Mouse (Mus musculus) hindbrain, embryonic 13.5 days (tissue): ENCODE data around the gene Dapk1. TPM values are rescaled to one million over a fixed set of nuclear protein-coding genes. Genes with fewer than 3 reads are reported as not detected.

Source experiments
- ATAC-seq: fragments of 200-750 bp; cut with Nextera tagmentation; 2 replicates; pipeline ENCODE4 v1.8.0; 2017; ENCODE audit warnings: moderate TSS enrichment; ENCODE audit not compliant: low FRiP score
- H3K27ac ChIP-seq: fragments of 300-500 bp; sonication (generic); 2 replicates; pipeline ENCODE4 v1.5.1; 2015; ENCODE audit warnings: inconsistent platforms, mild to moderate bottlenecking, moderate library complexity
- H3K27me3 ChIP-seq: fragments of 300-500 bp; sonication (generic); 2 replicates; pipeline ENCODE4 v1.6.1; 2015; ENCODE audit warnings: mild to moderate bottlenecking, inconsistent platforms
- H3K36me3 ChIP-seq: fragments of 300-500 bp; sonication (generic); 2 replicates; pipeline ENCODE4 v1.6.1; 2015; ENCODE audit warnings: mild to moderate bottlenecking, inconsistent platforms
- H3K4me1 ChIP-seq: fragments of 300-500 bp; sonication (generic); replicated peaks from 2 replicates; pipeline ENCODE4 v1.6.1; 2015; ENCODE audit warnings: inconsistent platforms
- H3K4me2 ChIP-seq: fragments of 300-500 bp; sonication (generic); 2 replicates; pipeline ENCODE4 v1.6.1; 2015; ENCODE audit warnings: inconsistent platforms, mild to moderate bottlenecking, moderate library complexity
- H3K4me3 ChIP-seq: fragments of 300-500 bp; sonication (generic); 2 replicates; pipeline ENCODE4 v1.5.1; 2015; ENCODE audit warnings: mild to moderate bottlenecking, inconsistent platforms
- H3K9ac ChIP-seq: fragments of 300-500 bp; sonication (generic); 2 replicates; pipeline ENCODE4 v1.6.1; 2015; ENCODE audit warnings: mild to moderate bottlenecking, inconsistent platforms
- H3K9me3 ChIP-seq: fragments of 300-500 bp; sonication (generic); 2 replicates; pipeline ENCODE4 v1.6.1; 2016; ENCODE audit warnings: inconsistent platforms
- WGBS: fragments of 180-500 bp; shearing (Covaris S2); methylation state at CpG from one replicate; pipeline ENCODE4 v1.1.7; 2015; 5-methylcytosine and 5-hydroxymethylcytosine counted together
- polyA plus RNA-seq: library from polyadenylated mRNA; unstranded; fragments of >200 nt; fragmentation: Nextera tagmentation; extraction: Ambion mirVana; gene quantifications from 2 replicates; pipeline ENCODE4 v1.2.1, GENCODE M21; 2015

Gene Dapk1
- polyA plus RNA-seq, 1 experiment from 2014 or later: 37.9 TPM

GRCm38 (mm10) chr13:60648350-60648749 lies 46.6 kb downstream of the Dapk1 start:
- peaks cover 3% of the 10 kb centered on the region; the same call in 1 of the 2 replicates for H3K36me3 ChIP-seq
- H3K27ac ChIP-seq: no peak overlapping the region
- no peak for ATAC-seq
- no peak overlapping the region for H3K9ac ChIP-seq
- no peaks in the 10 kb centered on the region for H3K27me3 ChIP-seq
- no peaks in the 10 kb centered on the region for H3K9me3 ChIP-seq
- peaks cover 11% of the 10 kb centered on the region for H3K4me1 ChIP-seq
- no peak overlapping the region for H3K4me3 ChIP-seq
- 94% methylated on average over 5 of the region's 5 CpGs for WGBS
- H3K4me2 ChIP-seq: no peak overlapping the region

- Histone ChIP-seq H3K9me3 (no peaks in the 10 kb centered on the region), H3K27ac (no peak overlapping the region), H3K4me1 (no peaks in the 10 kb centered on the region), H3K4me3 (no peak overlapping the region), H3K27me3 (no peaks in the 10 kb centered on the region), H3K4me2 (no peak overlapping the region), H3K9ac (no peak overlapping the region), H3K36me3 (peaks cover 3% of the 10 kb centered on the region; the same call in 1 of the 2 replicates)
- no peak for ATAC-seq
- 78% methylated on average over 11 of the region's 11 CpGs for WGBS
These were observed 48.3 kb downstream of the Dapk1 start for GRCm38 (mm10) chr13:60650000-60650399.

GRCm38 (mm10) chr13:60654017-60654565 lies 52.3 kb downstream of the Dapk1 start:
- WGBS: 85% methylated on average over 2 of the region's 2 CpGs
- Histone ChIP-seq H3K9me3 (no peaks in the 10 kb centered on the region), H3K27ac (no peak overlapping the region), H3K36me3 (peaks cover 1% of the 10 kb centered on the region; the same call in 1 of the 2 replicates), H3K4me1 (0 out of 2 replicates have a peak, but pooled peaks cover under 1% of the 10 kb centered on the region), H3K27me3 (no peaks in the 10 kb centered on the region), H3K4me3 (no peak overlapping the region), H3K4me2 (no peak overlapping the region), H3K9ac (no peak overlapping the region)
- ATAC-seq: no peak

- Histone ChIP-seq H3K4me3 (no peak overlapping the region), H3K9ac (no peak overlapping the region), H3K4me2 (no peak overlapping the region), H3K4me1 (peaks cover 11% of the 10 kb centered on the region; the same call in 1 of the 2 replicates), H3K36me3 (peaks cover 3% of the 10 kb centered on the region; the same call in 1 of the 2 replicates), H3K27ac (no peak overlapping the region), H3K9me3 (no peaks in the 10 kb centered on the region), H3K27me3 (no peaks in the 10 kb centered on the region)
- 89% methylated on average over 3 of the region's 3 CpGs for WGBS
- no peak for ATAC-seq
These were observed 53.5 kb downstream of the Dapk1 start for GRCm38 (mm10) chr13:60655246-60655645.

GRCm38 (mm10) chr13:60659600-60659999 lies 57.9 kb downstream of the Dapk1 start:
- Histone ChIP-seq H3K4me3 (no peak overlapping the region), H3K27me3 (no peaks in the 10 kb centered on the region), H3K4me1 (peaks cover 24% of the 10 kb centered on the region), H3K36me3 (peaks cover 3% of the 10 kb centered on the region; the same call in 1 of the 2 replicates), H3K9me3 (no peaks in the 10 kb centered on the region), H3K27ac (no peak overlapping the region), H3K4me2 (no peak overlapping the region), H3K9ac (no peak overlapping the region)
- WGBS: 65% methylated on average over 1 of the region's 1 CpGs
- ATAC-seq: no peak

- Histone ChIP-seq H3K9me3 (no peaks in the 10 kb centered on the region), H3K4me2 (no peak overlapping the region), H3K4me3 (no peak overlapping the region), H3K36me3 (peaks cover 3% of the 10 kb centered on the region; the same call in 1 of the 2 replicates), H3K27ac (0 out of 2 replicates have a peak overlapping the region, but pooled peaks have one; percentile 30), H3K27me3 (no peaks in the 10 kb centered on the region), H3K9ac (no peak overlapping the region), H3K4me1 (peaks cover 24% of the 10 kb centered on the region)
- 69% methylated on average over 2 of the region's 2 CpGs for WGBS
- ATAC-seq: no peak
These were observed 58.3 kb downstream of the Dapk1 start for GRCm38 (mm10) chr13:60660056-60660455.

- WGBS: 79% methylated on average over 9 of the region's 9 CpGs
- Histone ChIP-seq H3K4me1 (peaks cover 24% of the 10 kb centered on the region), H3K36me3 (peaks cover 3% of the 10 kb centered on the region; the same call in 1 of the 2 replicates), H3K4me2 (no peak overlapping the region), H3K27ac (no peak overlapping the region; the same call in 1 of the 2 replicates), H3K27me3 (no peaks in the 10 kb centered on the region), H3K4me3 (no peak overlapping the region), H3K9me3 (no peaks in the 10 kb centered on the region), H3K9ac (no peak overlapping the region)
- ATAC-seq: no peak
These were observed 59.0 kb downstream of the Dapk1 start for GRCm38 (mm10) chr13:60660711-60661261.

- 94% methylated on average over 8 of the region's 8 CpGs for WGBS
- Histone ChIP-seq H3K4me2 (no peak overlapping the region), H3K9me3 (no peaks in the 10 kb centered on the region), H3K4me1 (peaks cover 24% of the 10 kb centered on the region), H3K27ac (peak overlapping the region; percentile 23; the same call in 1 of the 2 replicates), H3K36me3 (peaks cover 3% of the 10 kb centered on the region; the same call in 1 of the 2 replicates), H3K9ac (no peak overlapping the region), H3K27me3 (no peaks in the 10 kb centered on the region), H3K4me3 (no peak overlapping the region)
- no peak for ATAC-seq
These were observed 60.9 kb downstream of the Dapk1 start for GRCm38 (mm10) chr13:60662493-60663177.

GRCm38 (mm10) chr13:60664058-60664457 lies 62.3 kb downstream of the Dapk1 start:
- peaks cover 2% of the 10 kb centered on the region; the same call in 1 of the 2 replicates for H3K36me3 ChIP-seq
- H3K9ac ChIP-seq: no peak overlapping the region
- H3K27ac ChIP-seq: no peak overlapping the region
- no peak overlapping the region for H3K4me2 ChIP-seq
- H3K9me3 ChIP-seq: no peaks in the 10 kb centered on the region
- no peak overlapping the region for H3K4me3 ChIP-seq
- WGBS: 62% methylated on average over 3 of the region's 3 CpGs
- no peak for ATAC-seq
- H3K27me3 ChIP-seq: no peaks in the 10 kb centered on the region
- H3K4me1 ChIP-seq: peaks cover 29% of the 10 kb centered on the region

- H3K4me3 ChIP-seq: no peak overlapping the region
- no peaks in the 10 kb centered on the region for H3K9me3 ChIP-seq
- WGBS: 73% methylated on average over 10 of the region's 10 CpGs
- no peak for ATAC-seq
- no peak overlapping the region for H3K9ac ChIP-seq
- H3K4me2 ChIP-seq: no peak overlapping the region
- H3K27me3 ChIP-seq: no peaks in the 10 kb centered on the region
- peaks cover 23% of the 10 kb centered on the region for H3K4me1 ChIP-seq
- no peak overlapping the region for H3K27ac ChIP-seq
- no peaks in the 10 kb centered on the region for H3K36me3 ChIP-seq
These were observed 63.1 kb downstream of the Dapk1 start for GRCm38 (mm10) chr13:60664816-60665215.

- 85% methylated on average over 4 of the region's 4 CpGs for WGBS
- H3K36me3 ChIP-seq: no peaks in the 10 kb centered on the region
- no peak overlapping the region for H3K4me3 ChIP-seq
- no peak for ATAC-seq
- no peak overlapping the region for H3K27ac ChIP-seq
- H3K27me3 ChIP-seq: no peaks in the 10 kb centered on the region
- no peak overlapping the region for H3K9ac ChIP-seq
- no peaks in the 10 kb centered on the region for H3K9me3 ChIP-seq
- H3K4me1 ChIP-seq: peaks cover 22% of the 10 kb centered on the region
- H3K4me2 ChIP-seq: no peak overlapping the region
These were observed 63.7 kb downstream of the Dapk1 start for GRCm38 (mm10) chr13:60665402-60665801.

GRCm38 (mm10) chr13:60668036-60668435 lies 66.3 kb downstream of the Dapk1 start:
- no peak for ATAC-seq
- peaks cover 25% of the 10 kb centered on the region for H3K4me1 ChIP-seq
- no peak overlapping the region for H3K27ac ChIP-seq
- no peaks in the 10 kb centered on the region for H3K9me3 ChIP-seq
- H3K27me3 ChIP-seq: no peaks in the 10 kb centered on the region
- no peak overlapping the region for H3K9ac ChIP-seq
- 85% methylated on average over 6 of the region's 6 CpGs for WGBS
- no peaks in the 10 kb centered on the region for H3K36me3 ChIP-seq
- no peak overlapping the region for H3K4me2 ChIP-seq
- H3K4me3 ChIP-seq: no peak overlapping the region
